Mouse (Mus musculus) heart, embryonic 14.5 days (tissue): Measurements from ENCODE around the gene Pmf1. TPM values are rescaled to one million over a fixed set of nuclear protein-coding genes. Genes with fewer than 3 reads are reported as not detected.
A peak's percentile ranks its signal among the peaks of the same experiment; 100 is the strongest.

Experiments used
- ATAC-seq: fragments of 200-750 bp; cut with Nextera tagmentation; 2 replicates; pipeline ENCODE4 v1.8.0; 2017; ENCODE audit warnings: low read depth, moderate TSS enrichment; ENCODE audit not compliant: insufficient number of reproducible peaks, insufficient read depth, low FRiP score
- H3K27ac ChIP-seq, 2 experiments: fragments of 200-500 bp in 1 of 2; fragments of 300-500 bp in 1 of 2; sonication (generic) in 1 of 2; replicated peaks in 1 of 2; 2 replicates each; pipeline ENCODE4 v1.5.1; 2012 to 2014; ENCODE audit warnings: low read depth in 2 of 2, low read length in 2 of 2, control low read depth in 1 of 2, mild to moderate bottlenecking in 1 of 2, mixed read lengths in 1 of 2; ENCODE audit not compliant: control insufficient read depth in 1 of 2, insufficient read depth in 1 of 2
- H3K27me3 ChIP-seq: fragments of 300-500 bp; sonication (generic); 2 replicates; pipeline ENCODE4 v1.6.1; 2014; ENCODE audit warnings: mild to moderate bottlenecking, low read length, control low read depth; ENCODE audit not compliant: control insufficient read depth, insufficient read depth
- H3K36me3 ChIP-seq: fragments of 300-500 bp; sonication (generic); 2 replicates; pipeline ENCODE4 v1.6.1; 2014; ENCODE audit warnings: mild to moderate bottlenecking, control low read depth, low read length, mixed read lengths; ENCODE audit not compliant: control insufficient read depth, insufficient read depth
- H3K4me1 ChIP-seq, 2 experiments: fragments of 200-500 bp in 1 of 2; fragments of 300-500 bp in 1 of 2; sonication (generic) in 1 of 2; 2 replicates each; pipeline ENCODE4 v1.6.1; 2012 to 2014; ENCODE audit warnings: low read length in 2 of 2, control low read depth in 1 of 2, mixed read lengths in 1 of 2; ENCODE audit not compliant: control insufficient read depth in 2 of 2, insufficient read depth in 2 of 2
- H3K4me2 ChIP-seq: fragments of 300-500 bp; sonication (generic); 2 replicates; pipeline ENCODE4 v1.6.1; 2014; ENCODE audit warnings: mild to moderate bottlenecking, low read length
- H3K4me3 ChIP-seq, 2 experiments: fragments of 200-500 bp in 1 of 2; fragments of 300-500 bp in 1 of 2; sonication (generic) in 1 of 2; 2 replicates each; pipeline ENCODE4 v1.5.1; 2012 to 2014; ENCODE audit warnings: low read length in 2 of 2, mild to moderate bottlenecking in 2 of 2, control low read depth in 1 of 2, low read depth in 1 of 2, moderate library complexity in 1 of 2; ENCODE audit not compliant: control insufficient read depth in 1 of 2, insufficient read depth in 1 of 2
- H3K9ac ChIP-seq: fragments of 300-500 bp; sonication (generic); 2 replicates; pipeline ENCODE4 v1.6.1; 2014; ENCODE audit warnings: mild to moderate bottlenecking, low read length
- H3K9me3 ChIP-seq: fragments of 300-500 bp; sonication (generic); 2 replicates; pipeline ENCODE4 v1.6.1; 2016; ENCODE audit warnings: low read length, control low read depth; ENCODE audit not compliant: control insufficient read depth
- WGBS: fragments of 180-500 bp; shearing (Covaris S2); extraction: QIAGEN DNeasy Blood & Tissue Kit; methylation state at CpG from one replicate; pipeline ENCODE4 v1.1.7; 2014; 5-methylcytosine and 5-hydroxymethylcytosine counted together
- polyA plus RNA-seq: library from polyadenylated mRNA; unstranded; fragments of >200 nt; fragmentation: Nextera tagmentation; extraction: Ambion mirVana; gene quantifications from 2 replicates; pipeline ENCODE4 v1.2.1, GENCODE M21; 2014

Gene Pmf1
- polyA plus RNA-seq, 1 experiment from 2014 or later = 95.5 TPM

- peaks cover 70% of the 10 kb centered on the region for H3K36me3 ChIP-seq
- H3K9me3 ChIP-seq = no peaks in the 10 kb centered on the region
- no peak overlapping the region for H3K9ac ChIP-seq
- peaks cover 15 to 22% of the 10 kb centered on the region in 2 experiments for H3K4me1 ChIP-seq
- peaks cover 15% of the 10 kb centered on the region for H3K27me3 ChIP-seq
- H3K4me2 ChIP-seq = no peak overlapping the region
- 64% methylated on average over 6 of the region's 6 CpGs for WGBS
- ATAC-seq = no peak
- H3K4me3 ChIP-seq = no peak overlapping the region
- H3K27ac ChIP-seq = no peak overlapping the region
These were observed 49.0 kb downstream of the Pmf1 start for GRCm38 (mm10) chr3:88361096-88361495.

GRCm38 (mm10) chr3:88359989-88360388 is 50.1 kb downstream of the Pmf1 start:
- peaks cover 82% of the 10 kb centered on the region for H3K36me3 ChIP-seq
- H3K4me1 ChIP-seq = peaks cover 15 to 22% of the 10 kb centered on the region in 2 experiments
- H3K4me2 ChIP-seq = no peak overlapping the region
- H3K9ac ChIP-seq = no peak overlapping the region
- H3K27me3 ChIP-seq = 0 out of 2 replicates have a peak, but pooled peaks cover 4% of the 10 kb centered on the region
- H3K27ac ChIP-seq = peak overlapping the region; percentile 28 to 41; a peak in 2 of 4 replicates
- H3K9me3 ChIP-seq = no peaks in the 10 kb centered on the region
- no peak for ATAC-seq
- 66% methylated on average over 3 of the region's 3 CpGs for WGBS
- H3K4me3 ChIP-seq = no peak overlapping the region

GRCm38 (mm10) chr3:88359584-88359983 is 50.5 kb downstream of the Pmf1 start:
- Histone ChIP-seq H3K27ac (peak overlapping the region; percentile 28 to 41; a peak in 2 of 4 replicates), H3K4me3 (no peak overlapping the region), H3K36me3 (peaks cover 86% of the 10 kb centered on the region), H3K4me2 (no peak overlapping the region), H3K4me1 (peaks cover 11 to 18% of the 10 kb centered on the region in 2 experiments), H3K27me3 (0 out of 2 replicates have a peak, but pooled peaks cover 1% of the 10 kb centered on the region), H3K9ac (no peak overlapping the region), H3K9me3 (no peaks in the 10 kb centered on the region)
- ATAC-seq = no peak
- 43% methylated on average over 5 of the region's 5 CpGs for WGBS

- Histone ChIP-seq H3K27ac (no peak overlapping the region), H3K36me3 (peaks cover 100% of the 10 kb centered on the region), H3K4me3 (no peak overlapping the region), H3K4me1 (peaks cover 2 to 5% of the 10 kb centered on the region in 2 experiments; a peak in 1 of 4 replicates), H3K4me2 (no peak overlapping the region), H3K9ac (no peak overlapping the region), H3K9me3 (no peaks in the 10 kb centered on the region), H3K27me3 (no peaks in the 10 kb centered on the region)
- ATAC-seq = no peak
- 89% methylated on average over 8 of the region's 8 CpGs for WGBS
These were observed 55.5 kb downstream of the Pmf1 start for GRCm38 (mm10) chr3:88354396-88355165.

GRCm38 (mm10) chr3:88352907-88353306 is 57.2 kb downstream of the Pmf1 start:
- Histone ChIP-seq H3K36me3 (peaks cover 100% of the 10 kb centered on the region), H3K4me2 (no peak overlapping the region), H3K27ac (no peak overlapping the region), H3K4me3 (no peak overlapping the region), H3K9me3 (no peaks in the 10 kb centered on the region), H3K27me3 (no peaks in the 10 kb centered on the region), H3K4me1 (no peaks in the 10 kb centered on the region), H3K9ac (no peak overlapping the region)
- ATAC-seq = no peak
- WGBS = 91% methylated on average over 9 of the region's 9 CpGs

GRCm38 (mm10) chr3:88350732-88351131 is 59.4 kb downstream of the Pmf1 start:
- H3K4me3 ChIP-seq = no peak overlapping the region
- H3K27me3 ChIP-seq = no peaks in the 10 kb centered on the region
- 62% methylated on average over 13 of the region's 13 CpGs for WGBS
- H3K4me1 ChIP-seq = no peaks in the 10 kb centered on the region
- no peak overlapping the region for H3K4me2 ChIP-seq
- no peak overlapping the region for H3K27ac ChIP-seq
- peaks cover 100% of the 10 kb centered on the region for H3K36me3 ChIP-seq
- ATAC-seq = no peak
- no peaks in the 10 kb centered on the region for H3K9me3 ChIP-seq
- H3K9ac ChIP-seq = no peak overlapping the region
